Mouse (Mus musculus) liver, embryonic 13.5 days (tissue): ENCODE measurements around the gene Anapc11. TPM values are rescaled to one million over a fixed set of nuclear protein-coding genes. Genes with fewer than 3 reads are reported as not detected.

Experiments
- ATAC-seq: fragments of 200-750 bp; cut with Nextera tagmentation; 2 replicates; pipeline ENCODE4 v1.8.0; 2017; ENCODE audit warnings: low read depth, mild to moderate bottlenecking, moderate number of reproducible peaks, moderate library complexity
- DNase-seq: peaks from one replicate; pipeline ENCODE4 v3.0.0; 2022
- H3K27ac ChIP-seq: fragments of 300-500 bp; sonication (generic); 2 replicates; pipeline ENCODE4 v1.5.1; 2015; ENCODE audit warnings: moderate library complexity, mild to moderate bottlenecking, inconsistent platforms
- H3K27me3 ChIP-seq: fragments of 300-500 bp; sonication (generic); 2 replicates; pipeline ENCODE4 v1.6.1; 2015; ENCODE audit warnings: mild to moderate bottlenecking, inconsistent platforms
- H3K36me3 ChIP-seq: fragments of 300-500 bp; sonication (generic); 2 replicates; pipeline ENCODE4 v1.6.1; 2015; ENCODE audit warnings: mild to moderate bottlenecking, inconsistent platforms
- H3K4me1 ChIP-seq: fragments of 300-500 bp; sonication (generic); replicated peaks from 2 replicates; pipeline ENCODE4 v1.6.1; 2015; ENCODE audit warnings: inconsistent platforms
- H3K4me2 ChIP-seq: fragments of 300-500 bp; sonication (generic); 2 replicates; pipeline ENCODE4 v1.6.1; 2015; ENCODE audit warnings: inconsistent platforms, mild to moderate bottlenecking, moderate library complexity
- H3K4me3 ChIP-seq: fragments of 300-500 bp; sonication (generic); replicated peaks from 2 replicates; pipeline ENCODE4 v1.5.1; 2015; ENCODE audit warnings: mild to moderate bottlenecking, inconsistent platforms
- H3K9ac ChIP-seq: fragments of 300-500 bp; sonication (generic); 2 replicates; pipeline ENCODE4 v1.6.1; 2015; ENCODE audit warnings: mild to moderate bottlenecking, inconsistent platforms
- H3K9me3 ChIP-seq: fragments of 300-500 bp; sonication (generic); replicated peaks from 2 replicates; pipeline ENCODE4 v1.6.1; 2016; ENCODE audit warnings: inconsistent platforms
- WGBS: fragments of 180-500 bp; shearing (Covaris S2); methylation state at CpG from one replicate; pipeline ENCODE4 v1.1.7; 2015; ENCODE audit not compliant: insufficient replicate concordance; 5-methylcytosine and 5-hydroxymethylcytosine counted together
- polyA plus RNA-seq: library from polyadenylated mRNA; unstranded; fragments of >200 nt; fragmentation: Nextera tagmentation; extraction: Ambion mirVana; gene quantifications from 2 replicates; pipeline ENCODE4 v1.2.1, GENCODE M21; 2015

The Anapc11 gene
- polyA plus RNA-seq, 1 experiment from 2014 or later, result 102 TPM

GRCm38 (mm10) chr11:120562949-120563348 lies 35.3 kb upstream of the Anapc11 start:
- Histone ChIP-seq H3K4me2 (no peak overlapping the region), H3K9ac (no peak overlapping the region), H3K4me3 (no peak overlapping the region), H3K4me1 (peaks cover 12% of the 10 kb centered on the region; the same call in 1 of the 2 replicates), H3K27me3 (no peaks in the 10 kb centered on the region), H3K36me3 (peaks cover 87% of the 10 kb centered on the region), H3K27ac (no peak overlapping the region), H3K9me3 (no peaks in the 10 kb centered on the region)
- DNase-seq, result no peak
- ATAC-seq, result no peak
- WGBS, result 87% methylated on average over 13 of the region's 13 CpGs

- Histone ChIP-seq H3K4me1 (peaks cover 25% of the 10 kb centered on the region), H3K27me3 (no peaks in the 10 kb centered on the region), H3K9me3 (no peaks in the 10 kb centered on the region), H3K9ac (no peak overlapping the region), H3K36me3 (peaks cover 95% of the 10 kb centered on the region), H3K4me3 (no peak overlapping the region), H3K27ac (no peak overlapping the region), H3K4me2 (no peak overlapping the region)
- ATAC-seq (no peak), DNase-seq (no peak)
- 82% methylated on average over 9 of the region's 9 CpGs for WGBS
Observed at GRCm38 (mm10) chr11:120565114-120565513, 33.1 kb upstream of the Anapc11 start.

DNA sequence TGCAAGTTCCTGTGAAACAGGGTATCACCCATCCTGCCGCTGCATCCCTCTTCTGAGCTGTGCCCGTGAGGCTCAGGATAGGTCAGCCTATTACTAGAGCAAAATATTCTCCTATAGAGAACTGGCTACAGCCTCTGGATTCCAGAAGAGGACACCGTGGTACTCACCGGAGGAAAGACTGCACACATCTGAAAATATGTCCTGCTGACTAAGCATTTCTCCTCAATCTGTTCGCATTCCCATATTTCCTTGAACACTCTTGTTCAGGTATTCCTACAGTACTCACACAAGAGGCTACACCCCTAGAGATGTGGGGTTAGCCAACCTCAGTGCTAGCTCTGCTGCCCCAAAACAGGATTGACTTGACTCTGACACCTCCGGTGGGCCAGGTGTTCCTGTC lies 29.9 kb upstream of the Anapc11 start:
- Histone ChIP-seq H3K36me3 (peaks cover 77% of the 10 kb centered on the region), H3K4me1 (peaks cover 49% of the 10 kb centered on the region), H3K27me3 (no peaks in the 10 kb centered on the region), H3K9me3 (no peaks in the 10 kb centered on the region), H3K4me2 (no peak overlapping the region), H3K4me3 (no peak overlapping the region), H3K27ac (no peak overlapping the region), H3K9ac (no peak overlapping the region)
- no peak for DNase-seq
- no peak for ATAC-seq
- 88% methylated on average over 6 of the region's 6 CpGs for WGBS

DNA sequence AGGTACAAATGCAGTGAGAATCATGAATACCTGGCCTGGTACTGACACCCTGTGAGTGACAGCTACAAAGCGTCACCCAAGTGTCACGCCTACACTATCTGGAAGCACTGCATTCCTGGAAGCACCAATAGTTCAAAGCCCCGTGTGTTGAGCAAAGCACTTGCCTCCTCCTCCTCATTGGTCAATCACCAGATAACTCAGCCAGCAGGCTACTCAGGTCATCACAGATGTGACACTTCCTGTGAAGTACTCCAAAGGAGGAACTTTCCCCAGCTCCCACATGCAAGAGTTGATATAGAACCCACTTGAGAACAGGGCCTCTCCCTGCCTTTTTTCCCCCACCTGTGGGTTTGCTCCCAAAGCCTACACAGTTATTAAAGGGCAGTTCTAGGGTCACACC lies 27.1 kb upstream of the Anapc11 start:
- H3K27ac ChIP-seq, result peak overlapping the region; percentile 90
- ATAC-seq, result no peak
- H3K4me3 ChIP-seq, result peak overlapping the region; percentile 96
- H3K27me3 ChIP-seq, result no peaks in the 10 kb centered on the region
- 34% methylated on average over 3 of the region's 3 CpGs for WGBS
- H3K4me2 ChIP-seq, result peak overlapping the region; percentile 93
- H3K36me3 ChIP-seq, result peaks cover 50% of the 10 kb centered on the region
- peak overlapping the region; percentile 95 for H3K9ac ChIP-seq
- peaks cover 69% of the 10 kb centered on the region for H3K4me1 ChIP-seq
- no peaks in the 10 kb centered on the region for H3K9me3 ChIP-seq
- no peak for DNase-seq

DNA sequence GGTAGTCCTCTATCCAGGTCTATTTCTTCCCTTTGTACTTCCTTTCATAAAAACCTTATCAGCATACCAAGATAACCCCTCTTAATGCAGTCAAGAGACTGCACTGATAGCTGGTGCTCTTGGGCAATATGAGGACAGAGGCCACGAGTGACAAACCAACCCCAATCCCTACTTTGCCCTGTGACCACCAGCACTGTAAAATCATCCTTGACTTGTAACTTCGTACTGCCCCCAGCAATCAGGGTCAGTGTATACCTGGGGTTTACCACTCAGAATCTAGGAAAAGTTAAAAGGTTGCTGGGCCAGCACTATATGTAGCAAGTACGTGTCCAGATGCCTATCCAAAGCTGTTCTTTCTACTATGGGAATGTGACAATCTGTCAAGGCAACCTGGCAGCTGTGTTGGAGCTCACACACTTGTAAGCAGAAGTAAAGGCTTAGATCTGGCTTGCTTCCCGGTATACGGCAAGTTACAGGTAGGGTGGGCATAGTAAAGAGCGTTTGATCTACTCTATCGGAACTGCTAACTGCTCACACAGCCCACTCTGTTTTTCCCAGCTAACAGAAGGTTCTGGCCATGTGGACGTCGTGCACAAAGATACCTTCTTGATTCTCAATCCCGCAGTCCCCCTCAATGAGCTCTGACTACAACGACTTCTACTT lies 26.3 kb upstream of the Anapc11 start:
- Histone ChIP-seq H3K9me3 (no peaks in the 10 kb centered on the region), H3K36me3 (peaks cover 42% of the 10 kb centered on the region), H3K4me3 (peak overlapping the region; percentile 96), H3K27me3 (no peaks in the 10 kb centered on the region), H3K9ac (peak overlapping the region; percentile 95), H3K4me1 (peaks cover 73% of the 10 kb centered on the region), H3K27ac (peak overlapping the region; percentile 90), H3K4me2 (peak overlapping the region; percentile 93)
- 4% methylated on average over 11 of the region's 11 CpGs for WGBS
- ATAC-seq (no peak), DNase-seq (no peak)

DNA sequence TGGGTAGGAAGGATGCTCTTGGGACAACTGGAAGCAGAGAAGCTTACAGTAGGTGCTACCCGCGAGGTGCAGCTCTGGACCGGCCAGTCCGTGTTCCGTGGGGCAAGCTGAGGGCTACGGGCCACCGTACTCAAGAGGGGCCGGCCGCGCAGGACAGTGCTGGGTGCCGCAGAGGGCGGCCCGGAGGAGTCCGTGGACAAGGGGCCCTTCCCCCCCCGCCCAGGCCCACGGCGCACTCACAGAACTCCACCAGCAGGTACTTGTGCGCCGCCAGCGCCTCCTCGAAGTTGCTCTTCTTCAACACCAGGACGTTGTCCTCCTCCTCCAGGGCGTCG lies 25.8 kb upstream of the Anapc11 start:
- ATAC-seq, result peak; percentile 2
- Histone ChIP-seq H3K27me3 (no peaks in the 10 kb centered on the region), H3K27ac (peak overlapping the region; percentile 90), H3K4me2 (peak overlapping the region; percentile 93), H3K9ac (peak overlapping the region; percentile 95), H3K4me3 (peak overlapping the region; percentile 96), H3K9me3 (no peaks in the 10 kb centered on the region), H3K4me1 (peaks cover 73% of the 10 kb centered on the region), H3K36me3 (peaks cover 41% of the 10 kb centered on the region)
- 0% methylated on average over 22 of the region's 24 CpGs for WGBS
- DNase-seq, result no peak

DNA sequence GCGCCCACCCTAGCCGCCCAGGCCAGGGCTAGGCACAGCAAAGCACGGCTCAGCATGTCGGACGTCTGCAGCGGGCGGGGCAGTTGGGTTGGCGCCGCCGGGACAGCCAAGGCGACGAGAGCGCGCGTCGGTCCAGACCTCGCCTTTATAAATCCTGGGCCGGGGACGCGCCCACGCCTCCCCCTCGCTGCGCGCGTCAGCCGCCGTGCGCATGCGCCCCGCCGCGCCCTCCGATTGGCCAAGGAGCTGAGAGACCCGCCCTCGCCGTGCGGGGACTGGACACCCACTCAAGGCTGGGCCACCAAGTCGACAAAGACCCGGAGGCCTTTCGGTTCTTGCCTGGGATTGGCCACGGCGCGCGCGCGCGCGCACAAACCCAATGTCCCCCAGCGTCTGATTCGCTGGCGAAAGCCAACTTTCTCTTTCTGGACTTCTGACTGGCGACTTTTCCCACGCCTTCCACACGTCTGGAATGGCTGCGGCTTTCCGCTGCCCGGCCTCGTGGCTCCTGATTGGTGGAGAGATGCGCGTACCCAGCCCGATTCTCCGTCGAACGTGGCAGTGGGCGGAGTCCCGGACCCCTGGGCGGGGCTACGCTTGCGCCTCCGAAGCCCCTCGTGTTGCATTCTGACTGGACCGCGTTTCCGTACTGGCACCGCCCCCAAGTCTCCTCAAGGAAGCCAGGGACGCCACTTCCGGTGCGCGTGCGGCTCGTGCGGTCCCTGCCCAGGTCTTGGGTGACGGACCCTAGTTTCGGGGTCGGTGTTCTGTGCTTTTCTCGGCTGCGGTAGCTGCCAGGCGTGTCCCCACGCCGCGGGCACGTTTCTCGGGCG lies 25.3 kb upstream of the Anapc11 start, which contains the start of gene P4hb:
P4hb (minus strand) TSS at position 502 of the 833 bp plus-strand sequence.
- Histone ChIP-seq H3K9ac (peak within 1 kb of the TSS; percentile 95), H3K4me2 (peak within 1 kb of the TSS; percentile 93), H3K27me3 (no peaks in the 10 kb centered on the region), H3K9me3 (no peaks in the 10 kb centered on the region), H3K4me3 (peak within 1 kb of the TSS; percentile 96), H3K36me3 (peaks cover 41% of the 10 kb centered on the region), H3K4me1 (peaks cover 75% of the 10 kb centered on the region), H3K27ac (peak within 1 kb of the TSS; percentile 90)
- ATAC-seq (peak; percentile 93), DNase-seq (peak; percentile 99)
- under 1% methylated on average over 94 of the region's 94 CpGs for WGBS

GRCm38 (mm10) chr11:120573585-120574277 lies 24.5 kb upstream of the Anapc11 start:
- no peak for ATAC-seq
- peaks cover 41% of the 10 kb centered on the region for H3K36me3 ChIP-seq
- H3K9ac ChIP-seq, result peak overlapping the region; percentile 95
- H3K27ac ChIP-seq, result peak overlapping the region; percentile 90
- peak overlapping the region; percentile 96 for H3K4me3 ChIP-seq
- peak; percentile 16 for DNase-seq
- H3K4me2 ChIP-seq, result peak overlapping the region; percentile 93
- peaks cover 75% of the 10 kb centered on the region for H3K4me1 ChIP-seq
- under 1% methylated on average over 23 of the region's 23 CpGs for WGBS
- no peaks in the 10 kb centered on the region for H3K27me3 ChIP-seq
- H3K9me3 ChIP-seq, result no peaks in the 10 kb centered on the region

GRCm38 (mm10) chr11:120574278-120574600 lies 24.0 kb upstream of the Anapc11 start:
- peaks cover 43% of the 10 kb centered on the region for H3K36me3 ChIP-seq
- peaks cover 79% of the 10 kb centered on the region for H3K4me1 ChIP-seq
- peak overlapping the region; percentile 95 for H3K9ac ChIP-seq
- WGBS, result 38% methylated on average over 5 of the region's 5 CpGs
- no peaks in the 10 kb centered on the region for H3K9me3 ChIP-seq
- H3K27me3 ChIP-seq, result no peaks in the 10 kb centered on the region
- ATAC-seq (no peak), DNase-seq (no peak)
- peak overlapping the region; percentile 96 for H3K4me3 ChIP-seq
- H3K4me2 ChIP-seq, result peak overlapping the region; percentile 93
- H3K27ac ChIP-seq, result peak overlapping the region; percentile 90

DNA sequence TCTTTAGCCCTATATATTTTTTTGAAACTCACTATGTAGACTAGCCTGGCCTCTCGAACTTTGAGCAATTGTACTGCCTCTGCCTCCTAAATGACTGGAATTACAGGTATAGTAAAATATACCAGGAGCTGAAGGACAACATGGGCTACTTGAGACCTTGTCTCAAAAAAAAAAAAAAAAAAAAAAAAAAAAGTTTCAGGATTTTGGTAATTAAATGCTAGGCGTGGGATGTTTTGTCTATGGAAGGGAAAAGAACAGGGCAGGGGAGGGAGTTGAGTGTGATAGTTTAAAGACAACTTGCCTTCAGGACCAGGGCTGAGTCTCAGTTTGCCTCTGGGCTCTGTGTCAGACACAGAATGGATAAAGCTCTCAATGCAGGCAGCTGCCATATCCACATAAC lies 23.2 kb upstream of the Anapc11 start:
- H3K9me3 ChIP-seq, result no peaks in the 10 kb centered on the region
- peaks cover 45% of the 10 kb centered on the region for H3K36me3 ChIP-seq
- 79% methylated on average over 2 of the region's 2 CpGs for WGBS
- peak overlapping the region; percentile 96 for H3K4me3 ChIP-seq
- peak overlapping the region; percentile 90 for H3K27ac ChIP-seq
- H3K9ac ChIP-seq, result peak overlapping the region; percentile 95
- H3K4me1 ChIP-seq, result peaks cover 84% of the 10 kb centered on the region
- peak overlapping the region; percentile 93 for H3K4me2 ChIP-seq
- no peak for ATAC-seq
- H3K27me3 ChIP-seq, result no peaks in the 10 kb centered on the region
- DNase-seq, result no peak

GRCm38 (mm10) chr11:120575940-120576339 lies 22.3 kb upstream of the Anapc11 start:
- DNase-seq (no peak), ATAC-seq (no peak)
- Histone ChIP-seq H3K27me3 (no peaks in the 10 kb centered on the region), H3K27ac (peak overlapping the region; percentile 80), H3K4me2 (no peak overlapping the region), H3K4me3 (no peak overlapping the region), H3K36me3 (peaks cover 37% of the 10 kb centered on the region), H3K9me3 (no peaks in the 10 kb centered on the region), H3K9ac (no peak overlapping the region), H3K4me1 (peaks cover 83% of the 10 kb centered on the region)
